Mouse (Mus musculus): ENCODE results near the gene Shank1. TPM values are rescaled to one million over a fixed set of nuclear protein-coding genes. Genes with fewer than 3 reads are reported as not detected.
"Not testable (repeated sequence)": the region's sequence is repeated elsewhere in the genome, so short reads cannot be mapped to it uniquely, and the experiment has no call there.

Gene Shank1
- polyA plus RNA-seq (2017; shearing (Covaris generic)) = not detected

DNA sequence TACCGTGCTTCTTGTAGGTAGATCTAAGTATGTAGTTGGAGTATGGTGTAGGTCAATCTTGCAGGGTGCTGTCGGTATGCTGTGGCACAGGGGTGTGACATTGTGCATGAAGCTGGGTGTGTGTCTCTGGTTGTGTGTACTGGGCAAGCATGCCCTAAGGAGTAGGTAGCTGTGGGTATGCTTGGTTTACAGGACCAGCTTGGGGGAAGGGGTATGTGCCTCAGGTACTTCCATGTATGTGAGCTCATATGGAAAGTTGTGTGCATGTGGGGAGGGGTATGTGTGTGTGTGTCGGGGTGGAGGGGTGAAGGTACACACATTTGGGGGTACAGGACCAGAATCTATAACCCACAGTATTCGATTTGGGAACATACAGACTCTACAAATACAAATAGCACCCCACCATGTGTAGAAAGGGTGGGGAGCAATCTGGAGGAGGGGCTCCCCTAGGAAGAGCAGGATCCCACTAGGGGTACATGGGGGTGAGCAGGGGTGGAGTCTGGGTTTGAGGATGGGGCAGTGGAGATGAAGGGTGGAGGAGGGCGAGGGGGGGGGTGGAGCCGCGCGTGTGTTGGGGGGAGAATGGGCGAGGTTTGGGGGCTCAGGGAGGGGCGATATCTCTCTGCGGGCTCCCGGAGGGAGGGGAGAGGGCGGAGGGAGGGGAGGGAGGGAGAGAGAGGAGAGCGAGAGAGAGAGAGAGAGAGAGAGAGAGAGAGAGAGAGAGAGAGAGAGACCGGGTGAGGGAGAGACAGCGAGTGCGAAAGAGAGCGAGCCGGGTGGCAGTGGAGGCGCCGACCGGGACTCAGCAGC is at the start of gene Shank1:
Gene Shank1, plus strand, starts transcription at position 779 of the 810 bp plus-strand sequence.
- ATAC-seq = no peak

DNA sequence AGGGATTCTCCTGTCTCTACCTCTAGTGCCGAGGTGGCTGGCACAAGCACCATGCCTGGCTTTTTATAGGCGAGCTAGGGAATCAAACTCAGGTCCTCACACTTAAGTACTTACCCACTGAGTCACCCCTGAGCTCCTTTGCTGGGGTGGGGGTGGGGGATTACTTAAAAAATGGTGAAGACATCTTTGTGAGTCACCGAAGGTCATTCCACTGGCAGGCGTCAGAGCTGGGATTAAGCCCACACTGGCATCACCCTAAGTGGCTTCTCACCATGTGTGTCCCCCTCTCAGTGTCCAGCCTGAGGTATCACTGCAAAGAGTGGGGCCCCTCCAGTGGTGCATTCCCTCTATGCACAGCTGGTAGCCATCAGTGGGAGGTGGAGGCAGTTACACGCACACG is 49.6 kb upstream of the Shank1 start:
- no peak for ATAC-seq

DNA sequence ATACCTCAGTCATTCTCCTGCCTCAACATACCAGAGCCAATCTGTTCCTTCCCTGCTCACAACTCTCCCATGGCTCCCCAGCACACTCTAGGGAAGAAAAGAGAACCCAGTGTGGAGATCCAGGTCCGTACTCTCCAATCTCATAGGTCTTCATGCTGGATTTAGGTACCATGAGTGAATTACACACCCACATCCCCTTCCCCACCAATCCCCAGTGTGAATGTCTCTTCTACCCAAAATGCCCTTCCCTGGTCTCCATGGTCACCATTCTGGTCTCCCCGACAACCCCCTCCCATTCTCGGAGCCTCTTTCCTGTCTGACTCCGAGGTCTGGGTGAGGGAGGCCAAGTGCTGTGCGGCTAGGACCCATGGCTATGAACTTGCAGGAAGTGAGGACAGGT is 48.9 kb upstream of the Shank1 start, which contains the start of gene Gm15517:
Gene Gm15517, plus strand, starts transcription at position 301 of the 400 bp plus-strand sequence.
- ATAC-seq = no peak

DNA sequence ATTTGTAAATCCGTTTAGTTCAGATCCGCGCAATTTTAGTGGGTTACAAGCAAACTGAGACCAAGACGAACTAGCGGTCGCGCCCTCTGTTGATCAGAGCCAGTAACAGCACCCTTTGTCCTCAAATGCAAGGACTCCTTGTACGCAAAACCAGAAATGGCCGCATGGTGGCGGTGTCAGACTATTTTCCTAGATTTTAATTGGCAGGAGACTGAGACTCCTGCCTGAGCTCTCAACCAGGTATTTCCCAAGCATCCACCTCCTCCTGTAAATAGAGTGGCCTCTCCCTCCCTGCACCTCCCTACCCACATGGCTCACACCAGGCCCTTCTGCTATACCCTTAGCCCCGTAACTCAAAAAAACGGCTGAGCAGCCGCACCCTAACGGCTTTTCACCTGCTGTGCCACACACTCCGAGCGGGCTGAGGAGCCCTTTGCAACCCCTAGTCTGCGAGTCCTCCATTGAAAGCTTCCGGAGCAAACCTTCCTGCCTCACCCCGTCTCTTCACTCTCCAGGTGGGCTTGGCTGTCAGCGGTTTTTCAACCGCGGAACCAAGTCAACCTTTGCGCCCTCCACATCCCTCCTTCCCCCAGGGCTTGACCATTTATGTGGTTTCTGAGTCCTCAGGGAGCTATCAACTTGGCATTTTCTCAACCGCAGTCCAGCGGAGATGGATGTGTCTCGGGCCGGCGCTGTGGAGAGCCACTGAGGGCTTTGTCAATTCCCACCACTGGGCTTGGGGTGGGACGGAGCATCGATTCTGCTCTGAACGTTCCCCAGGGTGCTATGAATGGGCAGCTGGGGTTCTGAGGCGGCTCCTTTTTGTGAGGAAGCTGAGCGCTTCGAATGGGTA is 47.0 kb upstream of the Shank1 start:
- peak; percentile 83 for ATAC-seq

DNA sequence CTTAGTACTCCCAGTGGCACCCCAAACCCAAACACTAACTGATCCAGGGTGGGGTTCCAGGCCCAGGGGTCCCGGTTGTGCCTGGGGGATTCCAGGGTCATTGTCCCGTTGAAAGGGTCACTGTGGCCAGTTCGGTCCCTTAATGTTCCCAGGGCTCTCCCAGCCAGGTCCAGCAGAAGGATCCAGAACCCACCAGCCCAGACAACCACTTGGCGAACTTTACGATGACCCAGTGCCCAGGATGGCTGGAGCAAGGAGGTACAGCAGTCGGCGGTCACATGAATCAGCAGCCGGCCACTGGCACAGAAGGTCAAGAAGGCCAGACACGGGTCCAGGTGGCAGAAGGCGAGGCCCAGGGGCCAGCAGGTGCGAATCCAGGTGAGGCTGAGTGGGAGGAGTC is 41.9 kb upstream of the Shank1 start:
- ATAC-seq = no peak

DNA sequence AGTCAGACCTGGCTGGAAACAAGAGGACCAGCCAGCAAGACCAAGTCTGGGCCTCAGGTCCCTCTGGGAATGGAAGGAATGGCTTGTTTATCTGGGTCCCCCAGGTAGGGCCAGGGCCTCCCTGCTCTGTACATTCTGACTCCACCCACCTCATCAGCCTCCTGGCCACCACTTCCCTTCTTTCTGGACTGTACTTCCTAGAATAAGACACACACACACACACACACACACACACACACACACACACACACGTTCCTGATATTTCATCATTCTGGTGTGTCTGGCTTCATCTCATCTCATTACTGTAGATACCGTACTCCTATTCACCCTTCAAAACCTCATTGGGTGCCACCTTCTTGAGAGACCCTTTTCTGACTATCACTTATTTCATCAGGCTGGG is 40.7 kb upstream of the Shank1 start:
- ATAC-seq = no peak

DNA sequence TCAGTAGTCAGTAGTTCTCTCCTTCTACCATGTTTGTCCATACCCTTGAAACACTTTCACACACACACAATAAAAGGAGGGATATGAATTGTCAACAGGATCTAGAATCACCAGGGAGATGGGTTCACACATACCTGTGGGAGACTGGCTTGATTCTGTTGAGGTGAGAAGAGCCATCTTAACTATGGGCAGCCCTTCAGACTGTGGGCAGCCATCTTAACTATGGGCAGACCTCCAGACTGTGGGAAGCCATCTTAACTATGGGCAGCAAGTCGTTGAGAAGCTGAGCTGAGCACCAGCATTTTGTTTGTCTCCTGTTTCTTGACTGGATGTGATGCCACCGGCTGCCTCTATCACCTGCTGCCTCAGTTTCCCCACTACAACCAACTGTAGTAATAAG is 38.7 kb upstream of the Shank1 start:
- no peak for ATAC-seq

DNA sequence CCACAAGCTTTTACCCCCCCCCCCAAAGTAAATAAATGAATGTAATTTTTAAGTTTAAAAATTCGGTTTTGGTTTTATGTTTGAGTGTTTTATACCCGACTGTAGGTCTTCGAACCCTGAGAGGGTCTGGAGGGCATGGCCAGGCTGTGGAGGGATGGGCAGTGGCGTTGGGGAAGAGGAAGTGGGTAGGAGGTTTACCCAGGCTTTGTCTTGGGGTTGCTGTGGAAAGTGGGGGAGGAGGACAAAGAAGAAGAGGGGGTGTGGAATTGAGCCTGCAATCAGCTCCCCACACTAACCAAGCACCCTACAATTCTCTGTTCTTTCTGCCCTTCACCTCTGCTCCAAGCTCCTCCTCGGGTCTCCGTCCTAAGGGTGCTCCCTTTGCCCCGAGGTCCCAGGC is 37.5 kb upstream of the Shank1 start:
- no peak for ATAC-seq

DNA sequence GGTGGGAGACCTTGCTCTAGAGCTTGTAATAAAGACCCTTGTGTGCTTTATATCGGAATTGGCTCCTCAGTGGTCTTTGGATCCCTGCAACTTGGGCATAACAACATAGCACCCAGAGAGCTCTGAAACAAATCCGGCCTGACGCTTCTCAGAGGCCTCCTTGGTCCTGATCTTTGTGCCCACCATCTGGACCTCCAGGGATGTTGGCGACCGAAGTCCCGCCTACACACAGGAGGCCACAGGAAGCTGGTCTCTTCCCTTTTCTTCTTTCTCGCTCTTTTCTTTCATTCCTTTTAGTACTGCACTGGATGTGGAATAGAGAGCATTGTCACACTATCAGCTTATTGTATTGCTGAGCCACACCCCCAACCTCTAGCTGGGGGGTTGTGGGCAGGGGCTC is 36.6 kb upstream of the Shank1 start:
- no peak for ATAC-seq

DNA sequence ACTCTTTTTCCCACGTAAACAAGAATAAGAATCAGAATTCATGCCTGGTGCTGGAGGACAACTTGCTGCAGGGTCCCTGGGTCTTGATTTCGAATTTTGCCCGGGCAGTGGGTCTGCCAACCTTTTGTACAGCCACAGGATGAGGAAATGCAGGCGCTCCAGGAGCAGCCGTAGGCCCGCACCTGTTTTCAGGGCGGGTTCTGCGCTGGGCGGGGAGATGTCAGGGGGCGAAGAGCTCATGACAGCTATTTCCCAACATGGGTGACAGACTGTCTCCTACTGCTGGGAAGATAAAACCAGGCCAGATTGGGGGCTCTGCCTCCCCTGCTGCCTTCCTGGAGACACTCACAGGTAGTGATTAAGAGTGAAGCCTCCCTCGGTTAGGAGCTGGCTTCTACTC is 36.0 kb upstream of the Shank1 start:
- no peak for ATAC-seq

DNA sequence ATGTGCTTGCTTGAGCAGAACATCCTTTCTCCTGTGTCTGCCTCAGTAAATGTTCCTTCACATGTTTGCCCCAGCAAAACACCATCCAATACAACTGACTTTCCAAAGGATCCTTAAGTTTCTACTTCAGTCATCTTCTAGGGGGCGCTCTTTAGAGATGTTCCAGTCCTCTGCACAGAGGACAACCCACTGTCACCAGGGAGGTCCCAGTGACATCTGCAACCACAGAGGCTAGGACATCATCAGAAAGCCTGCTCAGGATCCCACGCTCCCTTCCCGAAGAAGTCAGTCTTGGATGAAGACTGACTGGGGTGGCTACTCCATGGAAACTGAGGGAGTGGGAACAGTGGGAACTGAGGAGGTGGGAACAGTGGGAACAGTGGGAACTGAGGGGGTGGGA is 34.5 kb upstream of the Shank1 start:
- ATAC-seq = no peak

DNA sequence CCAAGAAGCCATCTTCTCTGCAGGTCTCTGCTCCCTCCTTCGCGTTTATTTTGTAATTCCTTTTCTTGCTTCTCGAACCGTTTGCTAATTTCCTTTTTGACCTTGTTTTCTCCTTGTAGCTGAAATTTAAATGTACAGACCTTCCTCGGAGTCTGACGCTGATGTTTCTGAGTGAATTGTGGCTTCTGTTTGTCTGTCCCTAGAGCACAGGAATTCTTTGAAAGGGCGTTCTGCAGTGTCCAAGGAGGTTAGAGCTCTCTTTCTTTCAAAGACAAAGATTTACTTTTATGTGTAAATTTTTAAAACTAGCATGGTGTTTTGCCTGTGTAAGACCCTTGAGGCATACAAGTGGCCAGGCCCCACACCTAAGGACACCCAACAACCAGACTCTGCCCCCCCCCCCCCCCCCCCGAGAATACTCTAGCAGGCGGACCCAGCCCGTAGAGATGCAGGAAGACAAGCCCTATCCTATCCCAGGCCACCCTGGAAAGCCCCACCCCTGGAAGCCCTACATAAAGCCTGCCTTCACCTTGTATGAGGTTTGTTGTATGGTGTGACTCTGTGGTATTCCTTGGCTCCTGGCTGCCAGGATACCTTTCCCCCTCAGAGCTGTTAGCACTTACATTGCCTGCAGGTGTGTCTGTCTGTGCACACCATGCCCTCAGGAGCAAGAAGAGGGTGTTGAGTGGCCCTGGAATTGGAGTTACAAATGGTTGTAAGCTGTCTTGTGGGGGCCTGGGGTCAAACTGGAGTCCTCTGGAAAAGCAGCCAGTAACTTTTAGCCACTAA is 33.4 kb upstream of the Shank1 start:
- no peak for ATAC-seq

DNA sequence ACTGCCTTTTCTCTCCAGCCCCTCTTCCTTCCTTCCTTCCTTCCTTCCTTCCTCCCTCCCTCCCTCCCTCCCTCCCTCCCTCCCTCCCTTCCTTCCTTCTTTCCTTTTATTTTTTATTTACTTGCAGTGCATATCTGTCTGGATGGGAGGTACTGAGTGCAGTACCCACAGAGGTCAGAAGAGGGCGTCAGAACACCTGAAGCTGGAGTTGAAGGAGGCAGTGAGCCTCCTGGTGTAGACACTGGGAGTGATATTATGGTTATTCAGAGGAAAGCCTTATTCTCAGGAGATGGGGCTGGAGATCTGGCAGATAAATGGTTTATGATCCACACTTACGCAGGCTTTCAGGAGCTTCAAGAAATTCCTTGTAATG is 32.8 kb upstream of the Shank1 start:
- ATAC-seq = no peak

DNA sequence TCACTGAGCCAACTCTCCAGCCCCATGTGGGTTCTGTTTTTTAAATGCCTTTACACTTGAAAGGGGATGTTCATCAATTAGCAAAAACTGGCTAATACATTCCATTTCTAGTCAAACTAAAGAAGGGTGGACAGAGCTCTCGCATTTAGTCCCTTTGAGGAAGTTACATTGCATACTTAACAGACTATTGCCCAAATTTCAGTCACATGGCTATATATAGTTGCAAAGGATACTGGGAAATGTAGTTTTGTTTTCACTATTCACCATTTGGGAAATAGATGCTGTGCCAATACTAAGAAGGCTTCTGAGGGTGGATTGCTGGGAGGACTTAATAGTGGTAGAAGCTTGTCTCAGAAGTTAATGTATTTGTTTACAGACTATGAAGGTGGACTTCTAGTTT is 29.1 kb upstream of the Shank1 start:
- ATAC-seq = no peak

DNA sequence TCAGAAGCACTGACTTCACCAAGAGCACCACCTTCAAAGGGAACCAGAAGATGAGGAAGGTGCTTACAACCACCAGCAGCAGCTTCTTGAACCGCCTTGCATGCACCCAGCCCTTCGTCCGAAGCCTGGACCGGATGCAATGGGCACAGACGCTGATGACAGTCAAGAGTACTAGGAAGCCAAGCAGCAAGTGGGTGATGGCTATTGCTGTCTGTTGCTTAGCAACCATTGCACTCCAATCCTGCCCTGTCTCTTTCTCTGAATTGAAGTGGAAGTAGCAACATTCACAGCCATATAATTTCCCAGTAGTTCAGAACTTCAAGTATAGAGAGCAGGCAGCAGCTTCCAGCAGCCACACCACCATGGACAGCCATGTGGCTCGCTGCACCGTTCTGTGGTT is 28.5 kb upstream of the Shank1 start:
- ATAC-seq = no peak

DNA sequence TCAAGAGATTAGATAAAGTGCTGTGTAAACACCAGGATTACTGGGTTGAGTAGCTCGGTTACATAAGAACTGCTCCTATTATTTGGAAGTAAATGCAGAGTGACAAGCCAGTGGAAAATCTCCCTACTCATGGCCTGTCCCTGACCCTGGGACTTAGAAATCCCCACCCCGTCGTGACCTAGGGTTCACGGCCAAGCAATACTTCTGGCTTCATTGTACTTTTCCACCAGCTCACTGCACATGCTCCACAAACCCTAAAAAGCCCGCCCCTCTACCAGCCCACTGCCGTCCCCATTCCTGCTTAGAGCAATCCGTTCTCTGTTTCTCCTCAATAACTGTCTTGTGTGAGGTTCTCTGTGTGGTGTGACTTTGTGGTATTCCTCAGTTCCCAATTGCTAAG is 22.3 kb upstream of the Shank1 start:
- no peak for ATAC-seq

DNA sequence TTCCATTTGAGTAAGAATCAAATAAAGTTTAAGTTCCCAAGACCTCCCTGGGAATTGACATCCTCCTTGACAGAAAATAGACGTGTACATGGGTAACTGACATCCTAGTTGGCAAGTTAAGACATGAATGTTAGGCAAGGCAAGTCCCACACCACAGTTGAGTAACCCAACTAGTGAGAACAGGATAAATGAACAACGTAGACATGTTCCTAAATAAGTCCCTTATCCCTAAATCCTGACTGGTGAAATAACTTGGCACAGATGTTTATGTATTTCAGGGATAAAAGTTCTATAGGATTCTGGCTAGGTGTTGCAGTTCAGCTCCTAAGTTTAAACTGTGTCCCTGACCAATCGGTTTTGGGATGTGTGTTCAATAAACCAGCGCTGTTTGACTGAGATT is 19.1 kb upstream of the Shank1 start:
- ATAC-seq = no peak

DNA sequence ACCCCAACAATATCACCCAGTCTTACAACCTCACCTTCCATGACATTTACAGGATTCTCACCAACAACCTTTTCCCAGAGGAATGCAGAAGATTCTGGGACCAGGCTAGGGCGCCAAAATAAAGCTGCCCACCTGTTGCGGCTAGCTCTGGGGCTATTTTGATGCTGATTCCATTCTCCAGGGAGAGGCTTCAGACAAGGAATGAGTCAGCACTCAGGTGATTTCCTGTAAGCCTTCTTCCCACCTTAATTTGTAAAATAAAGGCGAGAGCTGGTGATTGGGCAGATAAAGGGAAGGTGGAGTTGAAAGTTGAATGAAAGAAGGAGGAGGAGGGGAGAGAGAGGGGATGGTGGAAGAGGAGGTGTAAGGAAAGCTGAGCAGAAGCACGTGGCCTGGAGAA is 18.6 kb upstream of the Shank1 start:
- ATAC-seq = no peak

DNA sequence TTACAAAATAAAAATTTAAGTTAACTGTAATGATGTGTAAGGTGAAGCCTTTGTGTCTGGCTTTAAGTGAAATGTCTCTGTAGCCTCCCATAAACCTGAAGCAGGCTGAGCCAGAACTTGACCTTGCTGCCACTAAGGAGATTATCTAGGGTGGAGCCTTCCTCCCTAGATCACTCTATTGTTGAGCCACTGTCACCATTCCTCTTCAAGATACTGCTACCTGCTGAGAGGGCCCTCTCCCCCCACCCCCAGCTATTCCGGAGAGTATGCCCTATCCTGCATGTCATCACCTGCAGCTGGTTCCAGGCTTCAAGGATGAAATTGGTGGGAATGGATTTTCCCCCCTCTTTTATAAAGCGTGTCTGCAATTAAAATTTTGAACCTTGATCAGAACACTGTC is 12.6 kb upstream of the Shank1 start:
- ATAC-seq = not testable (repeated sequence)

DNA sequence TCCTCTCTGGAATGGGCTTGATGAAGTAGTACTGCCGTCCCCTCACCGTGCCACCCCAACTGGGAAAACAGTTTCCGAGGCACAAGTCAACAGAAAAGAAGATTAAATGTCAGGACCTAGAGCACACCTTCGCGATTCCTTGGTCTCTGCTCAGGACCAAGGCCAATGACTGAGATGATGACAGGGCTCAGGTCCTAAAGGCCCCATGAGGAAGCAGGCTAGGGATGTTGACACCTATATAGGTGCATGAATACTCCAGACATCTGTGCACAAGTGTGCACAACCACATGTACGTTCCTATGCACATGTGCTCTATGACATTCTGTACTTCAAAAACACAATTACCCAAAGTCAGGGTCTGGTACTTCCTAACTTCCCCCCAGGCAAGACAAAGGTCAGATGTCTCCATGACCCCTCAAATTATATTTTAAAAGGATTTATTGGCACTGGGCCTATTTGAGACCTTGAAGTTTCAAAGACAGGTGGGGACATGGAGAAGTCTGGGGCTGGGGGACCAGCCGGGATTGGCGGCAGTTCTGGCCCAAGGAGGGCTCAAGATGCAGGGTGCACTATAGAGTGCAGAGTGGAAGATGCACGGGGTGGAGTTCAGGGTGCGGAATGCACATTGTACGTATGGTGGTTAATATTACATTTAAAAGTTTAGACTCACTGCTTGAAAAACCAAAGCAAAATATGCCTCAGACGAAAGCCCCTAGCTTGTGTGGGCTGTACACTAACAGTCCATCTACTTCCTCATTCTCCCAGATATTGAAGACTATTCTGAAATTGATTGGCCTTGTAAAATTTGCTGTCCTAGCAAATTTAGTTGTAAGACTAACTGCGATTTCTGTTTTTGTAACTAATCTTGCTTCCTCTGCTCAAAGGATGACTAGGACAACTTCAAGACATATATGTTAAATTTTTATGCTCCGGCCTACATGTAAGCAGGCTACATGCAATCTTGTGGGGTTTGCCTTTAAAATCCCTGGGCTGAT is 6.4 kb upstream of the Shank1 start:
- ATAC-seq = no peak

DNA sequence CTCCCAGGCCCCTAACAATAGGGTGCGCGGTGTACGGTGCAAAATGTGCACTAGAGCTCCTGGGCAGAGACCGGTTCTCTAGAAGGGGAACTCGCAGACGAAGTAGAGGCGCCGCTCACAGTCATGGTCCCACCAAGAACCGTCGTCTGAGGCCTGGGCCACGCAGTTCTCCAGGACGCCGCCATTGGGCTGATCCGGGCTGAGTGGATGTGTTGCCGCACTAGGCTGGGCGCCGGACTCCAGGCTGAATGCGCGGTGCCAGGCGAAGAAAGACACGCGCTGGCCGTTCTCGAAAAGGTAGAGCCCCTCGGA is 5.6 kb upstream of the Shank1 start:
- ATAC-seq = peak; percentile 10

All from activated CD4-positive, CD25-positive, alpha-beta regulatory T cell, adult 4 months (primary cell).